Mouse (Mus musculus): Measurements from ENCODE around the gene Mdfi. TPM values are rescaled to one million over a fixed set of nuclear protein-coding genes. Genes with fewer than 3 reads are reported as not detected.

Mdfi gene
- polyA plus RNA-seq, 1 experiment from 2014 or later: 32.0 TPM

DNA sequence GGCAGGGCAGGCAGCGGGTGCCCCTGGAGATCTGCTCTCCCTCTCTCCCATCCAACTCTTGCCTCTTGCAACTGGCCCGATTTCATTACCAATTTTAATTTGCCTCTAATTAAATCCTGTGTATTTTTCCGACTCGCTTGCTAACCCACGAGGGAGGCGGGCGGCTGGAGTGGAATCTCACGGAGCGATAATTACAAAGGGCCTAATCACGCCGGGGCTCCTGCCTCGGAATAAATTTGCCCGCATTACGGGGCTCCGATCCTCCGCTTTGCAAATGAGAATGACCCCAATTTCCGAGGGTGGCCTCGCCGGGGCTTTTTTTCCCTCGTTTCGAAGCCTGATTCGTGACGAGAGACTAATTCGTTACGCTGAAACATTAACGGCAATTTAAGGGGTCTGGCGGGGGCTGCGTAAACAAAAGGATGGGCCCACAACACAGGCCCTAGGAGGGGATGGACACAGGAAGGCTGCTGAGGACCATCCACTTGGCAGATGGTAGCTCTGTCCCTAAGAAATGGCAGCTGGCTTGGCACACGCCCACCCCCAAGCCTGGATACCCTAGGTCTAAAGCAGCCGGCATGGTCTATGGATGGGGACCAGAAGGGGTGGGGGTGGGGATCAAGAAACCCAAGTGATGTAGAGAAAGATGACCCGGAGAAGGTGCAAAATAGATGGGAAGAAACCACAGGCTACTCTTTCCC lies 38.0 kb upstream of the Mdfi start:
- 84% methylated on average over 31 of the region's 31 CpGs for WGBS
- Histone ChIP-seq H3K4me1 (ENCODE audit: control insufficient read depth, insufficient read depth, low read length) (no peaks in the 10 kb centered on the region), H3K4me2 (replicated peaks; ENCODE audit: low read depth, low read length) (no peak overlapping the region), H3K27ac (ENCODE audit: low read length) (no peak overlapping the region), H3K4me3 (ENCODE audit: low read depth, low read length) (no peak overlapping the region), H3K27me3 (ENCODE audit: control insufficient read depth, insufficient read depth, low read length) (no peaks in the 10 kb centered on the region), H3K9ac (replicated peaks; ENCODE audit: low read depth, low read length) (no peak overlapping the region), H3K9me3 (ENCODE audit: control insufficient read depth, low read depth, low read length) (no peaks in the 10 kb centered on the region), H3K36me3 (ENCODE audit: control insufficient read depth, insufficient read depth, low read length) (peaks cover 77% of the 10 kb centered on the region)
- no peak for ATAC-seq (ENCODE audit: insufficient number of reproducible peaks, insufficient read depth, low FRiP score, low read depth)

DNA sequence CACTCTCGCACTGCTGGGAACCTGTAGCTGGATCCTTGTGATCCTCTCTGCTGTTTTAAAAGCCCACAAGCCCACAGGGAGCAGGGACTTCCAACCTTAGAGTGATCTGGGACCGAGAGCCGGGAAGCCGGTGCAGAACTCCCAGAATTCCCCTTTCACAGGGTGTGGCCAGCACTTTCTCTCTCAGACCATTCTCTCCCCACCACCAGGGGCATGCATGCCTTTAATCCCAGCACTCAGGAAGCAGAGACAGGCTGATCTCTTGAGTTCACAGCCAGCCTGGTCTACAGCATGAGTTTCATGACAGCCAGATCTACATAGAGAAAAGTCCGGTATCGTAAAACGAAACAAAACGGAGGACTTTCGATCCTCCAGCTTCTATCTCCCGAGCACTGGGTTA lies 35.4 kb upstream of the Mdfi start:
- Histone ChIP-seq H3K9me3 (ENCODE audit: control insufficient read depth, low read depth, low read length) (no peaks in the 10 kb centered on the region), H3K9ac (replicated peaks; ENCODE audit: low read depth, low read length) (no peak overlapping the region), H3K27me3 (ENCODE audit: control insufficient read depth, insufficient read depth, low read length) (no peaks in the 10 kb centered on the region), H3K4me1 (ENCODE audit: control insufficient read depth, insufficient read depth, low read length) (no peaks in the 10 kb centered on the region), H3K27ac (ENCODE audit: low read length) (no peak overlapping the region), H3K4me3 (ENCODE audit: low read depth, low read length) (no peak overlapping the region), H3K4me2 (replicated peaks; ENCODE audit: low read depth, low read length) (no peak overlapping the region), H3K36me3 (ENCODE audit: control insufficient read depth, insufficient read depth, low read length) (peaks cover 60% of the 10 kb centered on the region)
- no peak for ATAC-seq (ENCODE audit: insufficient number of reproducible peaks, insufficient read depth, low FRiP score, low read depth)
- 93% methylated on average over 10 of the region's 10 CpGs for WGBS

DNA sequence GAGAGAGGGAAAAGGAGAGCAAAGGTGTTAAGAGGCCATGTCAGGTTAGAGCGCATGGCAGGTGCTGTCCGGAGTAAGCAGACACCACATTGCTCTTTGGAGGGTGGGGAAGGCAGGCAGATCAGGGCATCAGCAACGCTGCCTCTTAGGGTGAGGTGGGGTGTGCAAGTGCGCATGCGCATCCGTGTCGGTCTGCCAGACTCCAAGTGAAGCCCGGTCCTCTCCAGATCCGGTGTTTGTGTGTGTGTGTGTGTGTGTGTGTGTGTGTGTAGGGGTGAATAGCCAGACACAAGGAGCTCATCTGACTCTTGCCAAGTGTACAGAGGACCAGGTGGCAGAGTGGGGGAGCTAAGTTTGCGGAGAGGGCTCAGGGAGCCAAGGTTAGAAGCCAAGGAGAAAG lies 31.5 kb upstream of the Mdfi start:
- WGBS: 62% methylated on average over 10 of the region's 10 CpGs
- Histone ChIP-seq H3K9ac (replicated peaks; ENCODE audit: low read depth, low read length) (no peak overlapping the region), H3K4me1 (ENCODE audit: control insufficient read depth, insufficient read depth, low read length) (peaks cover 7% of the 10 kb centered on the region), H3K36me3 (ENCODE audit: control insufficient read depth, insufficient read depth, low read length) (peaks cover 27% of the 10 kb centered on the region), H3K4me2 (replicated peaks; ENCODE audit: low read depth, low read length) (no peak overlapping the region), H3K27ac (ENCODE audit: low read length) (no peak overlapping the region), H3K9me3 (ENCODE audit: control insufficient read depth, low read depth, low read length) (no peaks in the 10 kb centered on the region), H3K27me3 (ENCODE audit: control insufficient read depth, insufficient read depth, low read length) (no peaks in the 10 kb centered on the region), H3K4me3 (ENCODE audit: low read depth, low read length) (no peak overlapping the region)
- no peak for ATAC-seq (ENCODE audit: insufficient number of reproducible peaks, insufficient read depth, low FRiP score, low read depth)

DNA sequence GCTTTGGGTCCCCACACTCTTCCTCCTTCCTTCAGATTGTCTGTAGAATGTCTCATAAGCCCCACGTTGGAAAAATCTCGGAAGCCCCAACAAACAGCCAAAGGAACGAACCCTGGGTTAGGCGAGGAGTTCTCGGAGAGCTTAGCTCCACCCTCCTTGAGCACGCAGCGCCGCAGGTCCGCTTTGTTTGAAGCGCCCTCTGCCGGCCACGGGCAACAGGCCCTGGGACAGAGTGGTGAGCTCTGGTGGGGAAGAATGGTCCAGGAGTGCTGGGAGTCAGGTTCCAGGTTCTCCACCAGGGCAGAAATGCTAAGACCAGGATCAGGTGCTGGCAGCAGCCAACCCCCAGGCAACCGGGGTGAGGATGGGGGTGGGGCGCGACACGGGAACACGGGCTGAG lies 30.0 kb upstream of the Mdfi start:
- no peak overlapping the region for H3K4me3 ChIP-seq (ENCODE audit: low read depth, low read length)

DNA sequence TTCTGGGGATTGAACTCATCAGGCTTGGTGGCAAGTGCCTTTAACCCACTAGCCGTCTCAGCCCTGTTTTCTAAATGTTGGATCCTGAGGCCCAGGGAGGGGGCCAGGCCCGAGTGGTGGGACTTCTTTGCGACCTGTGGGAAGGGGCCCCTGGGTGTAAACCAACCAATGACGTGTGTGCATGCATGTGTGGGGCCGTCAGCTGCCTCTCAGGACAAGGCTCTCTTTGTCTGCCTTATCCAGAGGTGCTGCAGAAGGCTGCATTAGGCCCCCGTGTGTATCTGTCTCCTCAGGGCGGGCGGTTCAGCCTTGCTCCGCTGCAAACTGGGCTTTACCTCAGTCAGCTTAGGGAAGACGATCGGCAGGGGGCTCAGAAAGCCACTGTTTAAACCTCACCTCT lies 28.9 kb upstream of the Mdfi start:
- no peak overlapping the region for H3K9ac ChIP-seq (replicated peaks; ENCODE audit: low read depth, low read length)
- H3K4me2 ChIP-seq (replicated peaks; ENCODE audit: low read depth, low read length): no peak overlapping the region
- peaks cover 7% of the 10 kb centered on the region for H3K36me3 ChIP-seq (ENCODE audit: control insufficient read depth, insufficient read depth, low read length)
- no peaks in the 10 kb centered on the region for H3K27me3 ChIP-seq (ENCODE audit: control insufficient read depth, insufficient read depth, low read length)
- WGBS: 15% methylated on average over 11 of the region's 11 CpGs
- H3K27ac ChIP-seq (ENCODE audit: low read length): no peak overlapping the region
- no peak overlapping the region for H3K4me3 ChIP-seq (ENCODE audit: low read depth, low read length)
- H3K9me3 ChIP-seq (ENCODE audit: control insufficient read depth, low read depth, low read length): no peaks in the 10 kb centered on the region
- ATAC-seq (ENCODE audit: insufficient number of reproducible peaks, insufficient read depth, low FRiP score, low read depth): peak; percentile 24; the same call in 1 of the 2 replicates
- peaks cover 7% of the 10 kb centered on the region for H3K4me1 ChIP-seq (ENCODE audit: control insufficient read depth, insufficient read depth, low read length)

More for the DNA sequence above, 30.0 kb upstream of the Mdfi start:
- H3K27ac ChIP-seq (ENCODE audit: low read length): no peak overlapping the region
- no peak overlapping the region for H3K9ac ChIP-seq (replicated peaks; ENCODE audit: low read depth, low read length)
- H3K9me3 ChIP-seq (ENCODE audit: control insufficient read depth, low read depth, low read length): no peaks in the 10 kb centered on the region
- peak overlapping the region; percentile 26; the same call in 1 of the 2 replicates for H3K4me2 ChIP-seq (replicated peaks; ENCODE audit: low read depth, low read length)
- H3K36me3 ChIP-seq (ENCODE audit: control insufficient read depth, insufficient read depth, low read length): peaks cover 11% of the 10 kb centered on the region
- no peaks in the 10 kb centered on the region for H3K27me3 ChIP-seq (ENCODE audit: control insufficient read depth, insufficient read depth, low read length)
- WGBS: 5% methylated on average over 17 of the region's 17 CpGs
- ATAC-seq (ENCODE audit: insufficient number of reproducible peaks, insufficient read depth, low FRiP score, low read depth): peak; percentile 79
- H3K4me1 ChIP-seq (ENCODE audit: control insufficient read depth, insufficient read depth, low read length): peaks cover 7% of the 10 kb centered on the region

DNA sequence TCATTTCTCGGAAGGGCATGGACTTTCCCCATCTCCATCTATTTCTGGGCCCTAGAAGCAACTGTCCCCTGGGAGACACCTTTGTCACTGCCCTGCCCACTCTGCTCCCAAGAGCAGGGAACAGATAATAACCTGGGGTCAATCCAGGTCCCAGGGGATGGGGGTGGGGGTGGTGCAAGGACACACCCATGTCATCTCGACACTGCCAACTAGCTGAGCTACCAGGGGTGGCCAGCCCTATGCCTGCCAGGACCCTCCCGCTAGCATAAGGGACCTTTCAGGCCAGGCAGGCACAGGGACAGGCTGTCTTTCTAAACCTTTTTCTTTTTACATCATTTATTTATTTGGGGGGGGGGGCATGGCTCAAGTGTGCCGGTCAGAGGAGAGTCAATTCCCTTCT lies 28.5 kb upstream of the Mdfi start:
- Histone ChIP-seq H3K36me3 (ENCODE audit: control insufficient read depth, insufficient read depth, low read length) (peaks cover 3% of the 10 kb centered on the region), H3K4me3 (ENCODE audit: low read depth, low read length) (no peak overlapping the region), H3K27ac (ENCODE audit: low read length) (no peak overlapping the region), H3K4me2 (replicated peaks; ENCODE audit: low read depth, low read length) (no peak overlapping the region), H3K4me1 (ENCODE audit: control insufficient read depth, insufficient read depth, low read length) (peaks cover 7% of the 10 kb centered on the region), H3K9ac (replicated peaks; ENCODE audit: low read depth, low read length) (no peak overlapping the region), H3K27me3 (ENCODE audit: control insufficient read depth, insufficient read depth, low read length) (no peaks in the 10 kb centered on the region), H3K9me3 (ENCODE audit: control insufficient read depth, low read depth, low read length) (no peaks in the 10 kb centered on the region)
- no peak for ATAC-seq (ENCODE audit: insufficient number of reproducible peaks, insufficient read depth, low FRiP score, low read depth)
- WGBS: 44% methylated on average over 4 of the region's 4 CpGs

DNA sequence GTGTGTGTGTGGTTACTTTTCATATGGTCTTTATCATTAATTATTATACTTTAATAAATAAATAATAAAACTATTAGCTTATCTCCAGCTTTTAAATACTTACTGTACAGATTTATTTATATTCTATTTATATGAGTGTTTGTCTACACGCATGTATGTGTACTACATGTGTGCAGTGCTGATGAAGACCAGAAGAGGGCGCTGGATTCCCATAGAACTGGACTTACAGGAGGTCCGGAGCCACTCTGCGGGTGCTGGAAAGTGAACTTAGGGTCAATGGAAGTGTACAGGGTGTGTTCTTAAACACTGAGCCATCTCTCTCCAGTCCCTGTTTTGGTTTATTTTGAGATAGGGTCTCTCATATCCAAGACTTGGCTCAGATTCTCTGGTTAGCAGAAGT lies 21.1 kb upstream of the Mdfi start:
- no peak for ATAC-seq (ENCODE audit: insufficient number of reproducible peaks, insufficient read depth, low FRiP score, low read depth)
- no peaks in the 10 kb centered on the region for H3K36me3 ChIP-seq (ENCODE audit: control insufficient read depth, insufficient read depth, low read length)
- H3K27me3 ChIP-seq (ENCODE audit: control insufficient read depth, insufficient read depth, low read length): no peaks in the 10 kb centered on the region
- WGBS: 80% methylated on average over 4 of the region's 4 CpGs
- H3K9me3 ChIP-seq (ENCODE audit: control insufficient read depth, low read depth, low read length): no peaks in the 10 kb centered on the region
- H3K4me3 ChIP-seq (ENCODE audit: low read depth, low read length): no peak overlapping the region
- H3K4me2 ChIP-seq (replicated peaks; ENCODE audit: low read depth, low read length): no peak overlapping the region
- H3K27ac ChIP-seq (ENCODE audit: low read length): no peak overlapping the region
- no peak overlapping the region for H3K9ac ChIP-seq (replicated peaks; ENCODE audit: low read depth, low read length)
- 0 out of 2 replicates have a peak, but pooled peaks cover 3% of the 10 kb centered on the region for H3K4me1 ChIP-seq (ENCODE audit: control insufficient read depth, insufficient read depth, low read length)

DNA sequence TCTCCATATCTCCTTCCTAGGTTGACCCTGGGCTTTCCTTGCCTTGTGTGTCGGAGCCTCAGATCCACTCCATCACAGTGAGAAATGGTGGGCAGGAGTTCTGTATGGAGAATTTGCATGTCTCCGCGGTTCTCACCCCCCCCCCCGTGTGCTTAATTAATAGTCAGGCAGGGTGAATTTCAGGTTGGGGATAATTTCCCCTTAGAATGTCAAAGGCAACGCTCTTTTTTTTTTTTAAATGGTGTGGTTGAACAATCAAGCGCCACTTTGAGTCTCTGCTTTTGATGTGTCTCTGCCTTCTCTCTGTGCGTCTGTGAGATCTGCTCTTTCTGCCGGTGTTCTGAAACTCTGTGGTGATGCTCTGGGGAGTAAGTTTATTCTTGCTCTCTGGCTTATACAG lies 20.4 kb upstream of the Mdfi start:
- Histone ChIP-seq H3K36me3 (ENCODE audit: control insufficient read depth, insufficient read depth, low read length) (no peaks in the 10 kb centered on the region), H3K4me3 (ENCODE audit: low read depth, low read length) (no peak overlapping the region), H3K4me2 (replicated peaks; ENCODE audit: low read depth, low read length) (no peak overlapping the region), H3K27me3 (ENCODE audit: control insufficient read depth, insufficient read depth, low read length) (no peaks in the 10 kb centered on the region), H3K4me1 (ENCODE audit: control insufficient read depth, insufficient read depth, low read length) (0 out of 2 replicates have a peak, but pooled peaks cover 3% of the 10 kb centered on the region), H3K27ac (ENCODE audit: low read length) (no peak overlapping the region), H3K9me3 (ENCODE audit: control insufficient read depth, low read depth, low read length) (no peaks in the 10 kb centered on the region), H3K9ac (replicated peaks; ENCODE audit: low read depth, low read length) (no peak overlapping the region)
- WGBS: 81% methylated on average over 8 of the region's 8 CpGs
- ATAC-seq (ENCODE audit: insufficient number of reproducible peaks, insufficient read depth, low FRiP score, low read depth): no peak

DNA sequence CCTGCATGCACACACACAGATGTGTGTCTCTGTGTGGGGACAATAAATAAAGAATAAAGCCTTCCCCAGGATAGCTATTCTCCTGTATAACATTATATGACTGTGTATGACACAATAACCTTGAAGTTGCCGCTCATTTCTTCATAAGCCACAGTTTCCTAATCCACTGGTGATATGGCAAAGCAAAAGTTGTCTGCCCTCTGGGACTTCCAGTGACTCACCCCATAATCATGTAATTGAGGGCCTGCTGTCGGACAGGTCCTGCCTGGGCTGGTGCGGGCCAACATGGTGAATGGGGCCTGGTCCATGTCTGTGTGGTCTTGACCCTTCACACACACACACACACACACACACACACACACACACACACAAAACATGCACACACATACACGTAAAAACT lies 19.3 kb upstream of the Mdfi start:
- Histone ChIP-seq H3K36me3 (ENCODE audit: control insufficient read depth, insufficient read depth, low read length) (no peaks in the 10 kb centered on the region), H3K27me3 (ENCODE audit: control insufficient read depth, insufficient read depth, low read length) (no peaks in the 10 kb centered on the region), H3K9me3 (ENCODE audit: control insufficient read depth, low read depth, low read length) (no peaks in the 10 kb centered on the region), H3K4me3 (ENCODE audit: low read depth, low read length) (no peak overlapping the region), H3K27ac (ENCODE audit: low read length) (no peak overlapping the region), H3K4me2 (replicated peaks; ENCODE audit: low read depth, low read length) (no peak overlapping the region), H3K9ac (replicated peaks; ENCODE audit: low read depth, low read length) (no peak overlapping the region), H3K4me1 (ENCODE audit: control insufficient read depth, insufficient read depth, low read length) (0 out of 2 replicates have a peak, but pooled peaks cover 3% of the 10 kb centered on the region)
- 84% methylated on average over 4 of the region's 4 CpGs for WGBS
- ATAC-seq (ENCODE audit: insufficient number of reproducible peaks, insufficient read depth, low FRiP score, low read depth): no peak
